Mouse (Mus musculus): ENCODE measurements around the gene Meig1.
"Not testable (repeated sequence)": the region's sequence is repeated elsewhere in the genome, so short reads cannot be mapped to it uniquely, and the experiment has no call there.

Meig1 gene

DNA sequence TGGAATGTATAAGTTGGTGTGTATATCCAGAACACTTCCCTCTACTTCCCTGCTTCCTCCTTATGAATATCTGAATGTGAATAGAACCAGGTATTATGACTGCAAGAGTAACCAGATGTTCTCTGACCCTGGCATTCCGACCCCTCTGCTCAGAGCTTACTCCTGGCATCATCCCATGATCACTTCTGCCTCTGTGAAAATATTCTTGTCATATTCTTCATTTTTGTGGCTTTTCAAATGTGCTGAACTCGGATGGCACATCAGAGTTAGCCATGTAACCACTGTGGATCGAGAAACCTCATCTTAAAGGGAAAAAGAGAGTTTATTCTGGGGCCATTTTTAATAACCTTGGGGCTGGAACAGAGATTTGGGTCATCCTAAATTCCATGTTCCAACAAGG is at the start of gene Meig1:
Gene Meig1 (minus strand): TSS at position 101 of the 400 bp plus-strand sequence.
- no peak for DNase-seq (ENCODE audit: low spot score)

DNA sequence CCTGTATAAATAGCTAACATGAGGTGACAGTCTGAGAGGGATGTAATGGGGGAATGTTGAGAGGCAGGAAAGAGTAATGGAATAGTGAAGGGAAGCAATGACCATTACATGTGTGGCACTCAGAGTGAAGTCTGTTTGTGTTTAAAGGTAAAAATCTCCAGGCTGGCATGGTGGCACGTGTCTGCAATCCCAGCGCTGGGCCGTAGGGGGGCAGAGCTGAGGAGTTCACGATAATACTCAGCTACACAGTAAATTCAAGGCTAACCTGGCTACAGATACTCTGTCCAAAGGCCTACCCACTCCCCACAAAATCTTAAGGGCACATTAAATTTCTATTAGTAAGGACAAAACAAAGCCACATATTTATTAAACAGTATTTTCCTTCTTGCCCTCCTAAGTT is 34.1 kb upstream of the Meig1 start:
- no peak for DNase-seq (ENCODE audit: low spot score)

DNA sequence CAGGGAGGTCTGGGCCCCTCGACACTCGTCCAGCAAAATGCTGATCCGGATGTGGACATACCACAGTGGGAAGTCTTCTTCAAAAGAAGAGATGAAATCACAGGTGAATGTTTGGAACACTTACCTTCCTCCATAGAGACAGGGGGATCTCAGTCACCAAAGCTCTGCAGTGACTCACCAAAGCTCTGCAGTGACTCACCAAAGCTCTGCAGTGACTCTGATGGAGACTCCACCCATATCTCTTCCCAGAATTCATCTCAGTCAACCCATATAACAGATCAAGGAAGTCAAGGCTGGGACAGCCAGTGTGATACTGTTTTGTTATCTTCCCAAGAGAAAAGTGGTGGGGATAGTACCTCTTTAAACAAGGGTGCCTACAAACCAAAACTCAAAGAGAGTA is 30.6 kb upstream of the Meig1 start:
- DNase-seq (ENCODE audit: low spot score), result no peak

DNA sequence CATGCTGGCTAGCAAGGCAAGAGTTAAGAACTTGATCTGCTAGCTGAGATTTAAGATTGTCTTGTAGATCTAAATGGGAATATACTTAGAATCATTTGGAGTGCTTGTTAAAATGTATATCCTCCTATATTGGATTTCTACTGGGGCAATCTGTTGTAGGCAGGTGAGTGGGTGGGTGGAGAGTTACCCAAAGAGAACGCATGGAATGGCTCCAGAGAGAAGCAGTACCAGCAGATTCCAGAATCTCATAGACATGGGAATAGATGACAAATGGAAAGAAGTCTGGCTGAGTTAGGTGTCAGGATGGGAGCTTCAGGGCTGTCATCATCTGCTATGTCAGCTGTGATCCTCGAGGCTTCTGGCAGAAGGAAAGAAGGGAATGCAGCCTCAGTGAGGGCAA is 27.0 kb upstream of the Meig1 start:
- DNase-seq (ENCODE audit: low spot score), result no peak

DNA sequence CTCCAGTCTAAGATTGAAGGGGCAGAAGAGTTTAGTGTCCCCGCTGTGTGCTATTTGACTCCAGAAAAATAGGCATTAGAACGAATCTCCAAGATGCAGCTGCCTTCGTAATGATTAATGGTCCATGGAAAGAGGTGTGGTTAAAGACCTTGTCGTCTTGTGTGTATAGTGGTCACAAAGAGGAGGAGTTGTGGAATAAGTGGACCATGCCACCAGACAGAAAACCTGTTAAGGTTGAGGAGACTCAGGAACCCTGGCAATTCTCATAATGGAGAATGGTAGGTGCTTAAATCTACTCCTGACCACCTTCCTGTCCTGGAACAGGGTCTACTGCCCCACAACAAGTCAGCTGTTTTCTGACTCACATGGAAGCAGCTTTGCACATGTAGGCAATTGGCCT is 23.5 kb upstream of the Meig1 start:
- no peak for DNase-seq (ENCODE audit: low spot score)

DNA sequence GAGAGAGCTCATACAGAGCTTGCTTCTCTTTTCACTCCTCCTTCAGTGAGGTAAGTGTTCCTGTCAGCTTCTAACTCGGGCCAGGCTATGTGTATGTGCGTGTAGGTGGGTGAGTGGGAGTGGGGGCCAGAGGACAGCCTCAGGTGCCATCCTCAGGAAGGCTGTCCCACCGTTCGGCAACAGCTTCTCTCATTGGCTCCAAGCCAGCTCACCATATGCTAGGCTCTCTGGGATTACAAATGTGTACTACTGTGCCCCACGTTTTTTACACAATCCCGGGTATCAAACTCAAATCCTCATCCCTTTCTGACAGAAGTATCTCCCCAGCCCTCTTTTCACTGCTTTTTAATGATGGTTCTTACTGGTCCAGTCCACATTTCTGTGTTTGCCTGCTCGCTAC is 21.8 kb upstream of the Meig1 start:
- DNase-seq (ENCODE audit: low spot score), result no peak

DNA sequence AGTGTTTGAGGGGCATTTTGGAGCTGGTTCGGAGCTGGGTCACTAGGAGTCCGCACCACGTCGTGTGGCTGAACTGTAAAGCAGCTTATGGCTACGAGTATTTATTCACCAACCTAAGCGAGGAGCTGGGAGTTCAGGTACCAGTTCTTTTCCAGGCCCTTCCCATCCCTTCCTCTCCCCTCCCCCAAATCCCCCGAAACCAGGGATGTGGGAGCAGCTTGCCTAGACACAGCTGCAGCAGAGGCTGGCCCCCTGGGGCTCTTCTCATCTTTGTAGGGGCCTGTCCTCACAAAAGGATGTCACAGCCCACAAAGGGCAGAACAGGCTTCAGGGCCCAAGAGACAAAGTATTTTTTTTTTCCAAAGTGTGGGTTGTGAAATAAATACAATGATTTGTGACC is 15.5 kb upstream of the Meig1 start:
- DNase-seq (ENCODE audit: low spot score), result no peak

DNA sequence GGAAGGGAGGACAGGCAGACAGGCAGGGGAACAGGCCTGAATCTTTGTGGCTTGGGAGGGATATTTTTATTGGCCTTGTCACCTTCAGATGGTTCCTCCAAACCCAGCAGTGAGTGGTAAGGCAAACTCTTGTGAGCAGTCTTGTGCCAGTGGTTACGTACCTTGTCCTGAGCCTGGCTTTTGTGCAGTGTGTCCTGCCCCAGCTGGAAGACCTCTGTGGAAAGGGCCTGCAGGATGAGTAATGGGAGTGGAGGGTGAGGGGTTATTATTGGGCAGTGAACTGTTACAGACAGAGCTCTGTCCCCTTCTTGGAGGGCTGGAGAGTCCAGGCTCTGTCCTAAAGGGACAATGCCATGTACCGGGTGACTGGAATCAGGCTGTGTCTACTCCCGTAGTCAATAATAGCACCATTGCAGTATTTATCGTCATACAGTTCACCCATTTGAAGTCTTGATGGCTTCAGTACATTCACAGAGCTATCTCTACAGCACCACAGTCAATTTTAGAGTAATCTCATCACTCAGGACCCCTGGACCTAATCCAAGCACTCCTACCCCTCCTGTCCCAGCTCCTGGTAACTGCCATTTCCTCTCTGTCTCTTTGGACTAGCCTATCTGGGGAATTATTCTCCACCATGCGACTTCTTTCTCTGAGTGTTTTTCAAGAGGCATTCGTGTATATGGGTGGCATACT is 13.1 kb upstream of the Meig1 start:
- no peak for DNase-seq (ENCODE audit: low spot score)

DNA sequence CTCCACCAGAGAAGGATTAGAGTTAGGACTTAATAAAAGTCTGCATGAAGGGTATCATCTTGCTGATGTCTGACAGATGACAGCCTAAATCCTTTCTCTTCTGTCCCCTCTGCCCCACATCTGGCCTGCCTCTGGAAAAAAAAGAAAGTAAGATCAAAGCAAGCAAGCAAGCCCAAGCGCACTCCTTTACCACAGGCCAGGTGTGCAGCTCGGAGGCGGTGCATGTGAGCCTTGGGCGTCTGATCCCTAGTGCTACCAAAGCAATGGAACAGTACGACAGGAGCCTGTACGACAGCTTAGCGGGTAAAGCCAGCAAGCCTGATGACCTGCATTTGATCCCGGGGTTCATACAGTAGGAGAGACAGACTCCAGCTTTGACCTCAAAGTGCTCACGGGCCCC is 8.5 kb upstream of the Meig1 start:
- DNase-seq (ENCODE audit: low spot score), result no peak

DNA sequence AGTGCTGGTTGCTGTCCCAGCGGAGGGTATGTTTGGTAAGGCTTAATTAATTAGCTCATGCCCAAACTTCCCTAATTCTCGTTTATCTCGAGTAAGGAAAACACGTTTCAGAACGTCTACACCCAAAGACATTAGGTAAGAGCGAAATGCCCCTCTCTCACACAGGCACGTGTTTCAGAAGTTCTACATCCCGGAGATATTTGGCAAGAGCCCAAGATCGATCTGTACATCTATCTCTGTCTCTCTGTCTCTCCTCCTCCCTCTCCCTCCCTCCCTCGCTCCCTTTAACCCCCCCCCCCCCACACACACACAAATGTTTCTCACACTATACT is 2.1 kb upstream of the Meig1 start:
- no peak for DNase-seq (ENCODE audit: low spot score)

DNA sequence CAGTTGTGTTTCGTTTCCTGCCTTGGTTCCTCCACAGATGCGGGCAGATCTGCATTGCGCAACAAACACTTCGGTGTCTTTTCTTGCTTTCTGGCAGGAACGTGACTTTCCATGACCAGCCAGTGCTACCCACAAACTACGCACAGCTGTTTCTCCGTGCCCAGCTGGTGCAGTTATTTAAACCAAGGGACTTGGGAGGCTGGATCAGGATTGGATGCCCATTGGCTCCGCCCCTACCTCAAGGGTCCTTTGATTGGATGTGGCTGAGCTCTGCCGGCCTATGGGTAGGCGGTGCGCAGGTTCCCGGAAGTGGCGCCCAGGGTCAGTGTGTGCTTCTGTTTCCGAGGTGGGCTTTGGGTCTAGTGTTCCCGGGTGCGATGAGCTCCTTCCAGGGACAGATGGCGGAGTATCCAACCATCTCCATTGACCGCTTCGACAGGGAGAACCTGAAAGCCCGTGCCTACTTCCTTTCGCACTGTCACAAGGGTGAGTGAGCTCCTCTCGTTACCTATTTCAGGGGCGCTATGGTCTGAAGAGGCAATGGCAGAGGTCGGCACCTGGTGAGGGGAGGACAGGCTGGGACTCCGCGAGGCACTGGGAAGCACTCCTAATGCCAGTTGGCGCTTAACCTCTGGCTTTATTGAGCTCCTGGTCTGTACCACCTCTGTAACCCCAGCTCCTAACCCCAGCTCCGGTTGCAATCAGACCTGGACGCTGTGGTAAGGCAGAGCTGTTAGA is 1.6 kb upstream of the Meig1 start, which contains the start of gene Dclre1c:
Gene Dclre1c (plus strand): TSS at position 291 of the 738 bp plus-strand sequence.
- DNase-seq (ENCODE audit: low spot score), result peak; percentile 88

DNA sequence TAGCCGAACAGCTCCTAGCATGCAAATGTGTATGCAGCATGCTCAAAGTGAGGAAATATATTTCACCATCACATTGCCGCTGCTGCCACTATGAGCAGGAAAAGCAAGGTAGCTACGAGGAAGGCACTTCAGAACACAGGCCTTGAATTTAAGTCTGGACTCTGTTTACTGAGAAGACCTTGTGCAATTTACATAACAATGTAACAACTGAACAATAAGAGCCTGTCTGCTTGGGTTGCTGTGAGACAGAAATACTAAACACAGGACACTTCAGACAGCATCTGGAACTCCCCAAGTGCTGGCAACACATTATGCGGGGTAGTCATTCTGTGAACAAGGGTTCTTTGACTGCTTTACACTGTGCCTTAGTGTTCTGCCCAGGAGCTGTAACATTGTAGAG is 2.3 kb downstream of the Meig1 start:
- no peak for DNase-seq (ENCODE audit: low spot score)

DNA sequence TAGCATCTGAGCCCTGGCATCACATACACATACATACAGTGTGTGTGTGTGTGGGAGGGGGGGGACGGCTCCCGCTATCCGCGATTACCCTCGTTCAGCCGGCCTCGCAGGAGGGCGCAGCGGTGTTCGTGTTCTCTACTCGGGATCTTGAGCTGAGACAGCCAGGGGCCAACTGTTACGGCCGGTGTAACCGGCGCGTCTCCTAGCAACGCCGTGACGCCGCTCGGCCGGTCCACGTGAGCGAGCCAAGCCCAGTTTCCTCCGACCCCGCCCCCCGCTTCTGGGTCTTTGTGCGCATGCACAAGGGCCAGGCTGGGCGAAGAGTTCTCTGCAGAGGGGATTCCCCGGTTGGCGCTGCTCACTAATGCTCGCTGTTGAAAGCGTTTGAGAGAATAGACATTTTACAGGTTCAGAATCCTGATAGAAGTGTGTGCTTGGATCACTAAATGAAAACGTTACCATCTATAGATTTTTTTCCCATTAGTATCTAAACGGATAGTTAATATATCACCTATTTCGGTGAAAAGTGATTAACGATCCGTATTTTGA is 3.5 kb downstream of the Meig1 start:
- peak; percentile 97 for DNase-seq (ENCODE audit: low spot score)

DNA sequence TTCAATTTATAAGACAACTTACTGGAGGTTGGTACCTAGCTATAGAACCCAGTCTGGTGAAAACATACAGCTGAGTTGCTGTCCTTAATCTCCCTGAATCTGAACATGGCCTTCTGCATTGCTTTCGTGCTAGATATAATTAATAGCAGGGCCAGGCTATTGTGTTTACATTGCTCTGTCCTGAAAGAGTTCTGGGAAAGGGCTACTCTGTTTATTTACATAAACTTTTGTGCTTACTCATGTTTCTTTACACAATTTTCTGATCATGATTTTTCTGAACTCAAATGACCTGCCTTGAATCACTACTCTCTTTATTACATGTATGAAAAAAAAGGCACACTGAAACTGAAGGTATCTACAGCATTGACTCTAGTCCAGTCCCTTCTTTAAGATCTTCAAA is 6.8 kb downstream of the Meig1 start:
- no peak for DNase-seq (ENCODE audit: low spot score)

DNA sequence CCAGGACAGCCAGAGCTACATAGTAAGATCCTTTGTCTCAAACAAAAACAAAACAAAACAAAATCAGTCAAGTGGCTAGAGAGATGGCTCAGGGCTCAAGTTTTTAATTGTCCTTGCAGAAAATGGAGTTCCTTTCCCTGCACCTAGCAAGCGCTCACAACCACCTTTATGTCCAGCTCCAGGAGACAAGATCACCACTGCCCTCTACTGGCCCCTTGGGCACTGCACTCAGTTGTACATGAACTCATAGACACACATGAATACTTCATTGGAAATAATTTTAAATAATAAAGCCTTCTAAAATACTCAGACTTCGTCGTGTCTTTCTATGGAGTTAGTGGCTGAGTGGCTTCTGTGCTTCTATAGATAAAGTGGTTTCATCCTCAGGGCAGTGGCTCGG is 8.2 kb downstream of the Meig1 start:
- peak; percentile 66 for DNase-seq (ENCODE audit: low spot score)

DNA sequence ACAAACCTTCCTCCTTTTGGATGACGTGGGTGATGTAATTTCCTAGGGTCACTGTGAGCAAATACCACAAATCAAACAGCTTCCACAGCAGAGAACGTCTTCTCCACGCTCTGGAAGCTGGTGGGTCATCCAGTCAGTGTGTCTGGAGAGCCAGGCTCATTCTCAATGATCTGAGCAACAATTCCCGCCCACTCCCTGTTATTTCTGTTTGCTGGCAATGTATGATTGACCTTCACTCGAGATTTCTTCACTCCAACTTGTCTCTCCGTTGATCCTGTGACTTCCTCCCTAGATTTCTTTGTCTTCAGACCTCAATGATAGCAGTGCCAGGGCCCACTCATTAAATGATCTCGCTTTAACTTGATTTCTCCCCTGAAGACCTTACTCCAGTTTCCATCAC is 14.7 kb downstream of the Meig1 start:
- no peak for DNase-seq (ENCODE audit: low spot score)

DNA sequence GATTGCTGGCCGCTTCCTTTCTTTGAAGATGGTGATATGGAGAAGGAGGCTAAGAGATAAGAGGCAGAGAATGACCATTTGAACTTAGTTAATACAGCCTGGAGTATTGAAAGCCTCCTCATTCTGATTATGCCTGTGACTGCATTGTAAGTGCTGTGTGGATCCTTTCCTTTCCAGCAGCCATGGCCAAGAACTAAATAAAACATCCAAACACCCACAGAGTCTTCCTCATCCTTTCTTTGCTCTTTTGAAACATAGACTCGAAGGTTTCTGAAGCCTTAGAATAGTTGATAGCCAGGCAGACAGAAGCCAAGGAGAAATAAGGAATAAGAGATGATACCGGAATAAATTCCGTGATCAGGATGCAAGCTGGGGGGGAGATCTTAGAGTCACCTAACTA is 16.5 kb downstream of the Meig1 start:
- no peak for DNase-seq (ENCODE audit: low spot score)

DNA sequence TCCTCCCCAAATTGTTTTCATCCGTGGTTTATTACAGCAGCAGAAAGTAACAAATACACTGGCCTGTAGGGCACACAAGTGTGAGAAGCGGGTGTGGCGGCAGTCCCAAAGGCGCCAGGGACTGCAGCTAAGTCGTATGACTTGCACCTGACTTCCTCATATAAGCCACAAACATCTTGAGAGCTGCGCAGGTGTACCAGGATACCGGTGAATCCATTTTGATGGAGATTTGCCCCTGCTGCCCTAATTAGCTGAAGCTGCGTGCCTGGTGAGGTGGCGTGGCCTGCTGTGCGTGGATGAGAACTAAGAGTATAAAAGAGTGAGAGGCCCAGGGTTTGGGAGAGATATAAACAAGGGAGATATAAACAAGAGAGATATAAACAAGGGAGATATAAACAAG is 25.3 kb downstream of the Meig1 start, which contains the start of gene Olah:
Gene Olah (minus strand): TSS at position 101 of the 400 bp plus-strand sequence.
- DNase-seq (ENCODE audit: low spot score), result not testable (repeated sequence)

DNA sequence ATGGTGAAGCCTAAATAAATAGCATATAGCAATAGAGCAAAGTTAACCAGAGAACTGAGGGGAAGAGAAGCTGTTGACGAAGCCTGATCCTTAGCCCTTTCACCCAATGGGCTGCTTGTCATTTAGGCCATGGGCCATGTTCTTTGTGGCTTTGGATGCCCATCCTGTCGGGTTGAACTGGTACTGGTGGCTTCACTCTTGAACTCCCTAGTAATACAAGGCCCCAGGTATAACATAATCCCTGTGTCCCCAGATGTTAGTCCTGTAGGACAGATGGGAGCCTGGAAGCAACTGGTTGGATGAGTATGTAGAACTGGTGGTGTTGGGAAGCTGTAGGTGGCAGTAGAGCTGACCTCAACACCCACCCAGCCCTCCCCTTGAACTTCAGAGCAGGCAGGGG is 30.5 kb downstream of the Meig1 start:
- no peak for DNase-seq (ENCODE audit: low spot score)

DNA sequence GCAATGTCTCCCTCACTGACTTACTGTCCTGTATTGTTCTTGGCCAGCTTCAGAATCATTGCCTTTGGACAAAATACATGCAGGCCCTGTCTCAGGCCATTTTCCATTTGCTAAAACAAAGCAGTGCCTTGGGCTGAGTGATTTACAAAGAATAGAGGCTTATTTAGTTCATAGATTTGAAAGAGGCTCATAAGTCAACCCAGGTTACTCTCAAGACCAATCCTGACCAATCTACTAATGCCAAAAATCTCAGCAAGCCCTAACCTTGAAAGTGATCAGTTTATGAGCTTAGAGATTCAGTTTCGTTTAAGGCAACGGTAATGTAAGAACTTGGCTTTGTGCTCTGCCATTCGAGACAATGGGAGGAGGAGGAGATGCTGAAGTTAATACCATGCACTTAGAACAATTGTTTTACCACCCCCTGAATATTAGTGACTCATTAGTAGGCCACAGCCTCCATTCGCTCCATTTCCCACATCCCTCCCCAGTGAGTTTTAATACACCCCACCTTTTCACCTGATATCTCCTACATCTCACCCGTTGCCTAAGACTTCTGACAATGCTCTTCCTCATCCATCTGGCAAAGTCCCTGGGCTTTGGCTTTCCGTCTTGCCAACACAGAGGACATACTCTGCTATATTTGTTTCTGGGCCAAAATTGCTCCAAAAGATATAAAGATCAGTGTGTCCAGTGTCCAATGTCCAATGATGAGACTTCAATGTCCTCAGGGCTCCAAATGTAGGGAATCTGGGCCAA is 35.2 kb downstream of the Meig1 start:
- DNase-seq (ENCODE audit: low spot score), result no peak

DNA sequence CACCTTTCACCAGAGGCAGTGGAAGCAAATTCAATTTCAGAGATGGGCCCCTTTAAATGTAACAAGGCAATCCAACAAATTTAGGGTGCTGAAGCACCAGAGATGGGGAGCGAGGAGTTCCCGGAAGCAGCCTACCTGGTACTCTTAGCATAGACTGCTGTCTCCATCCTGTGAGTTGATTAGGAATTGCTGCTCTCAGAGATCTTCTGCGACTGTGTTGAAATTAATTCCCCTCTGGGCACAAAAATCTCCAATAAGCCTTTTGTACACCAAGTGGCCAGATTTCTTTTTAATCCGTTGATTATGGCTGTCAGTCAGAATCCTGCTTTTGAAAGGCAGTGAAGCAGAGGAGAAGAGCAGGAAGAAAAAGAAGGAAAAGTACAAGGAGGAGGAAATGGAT is 57.3 kb downstream of the Meig1 start:
- no peak for DNase-seq (ENCODE audit: low spot score)

DNA sequence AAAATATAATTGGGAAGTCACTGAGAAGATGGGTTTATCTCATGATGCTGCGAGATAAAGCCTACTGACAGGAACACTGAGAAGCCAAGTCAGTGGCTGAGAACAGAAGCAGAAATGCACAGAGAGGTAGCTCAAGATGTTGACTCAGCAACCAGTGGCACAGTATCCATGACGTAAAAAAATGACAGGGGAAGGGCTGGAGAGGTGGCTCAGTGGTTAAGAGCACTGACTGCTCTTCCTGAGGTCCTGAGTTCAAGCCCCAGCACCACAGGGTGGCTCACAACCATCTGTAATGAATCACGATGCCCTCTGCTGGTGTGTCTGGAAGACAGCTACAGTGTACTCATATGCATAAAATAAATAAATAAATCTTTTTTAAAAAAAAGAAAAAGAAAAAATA is 61.4 kb downstream of the Meig1 start:
- DNase-seq (ENCODE audit: low spot score), result no peak
